In the genomic region with DNA sequence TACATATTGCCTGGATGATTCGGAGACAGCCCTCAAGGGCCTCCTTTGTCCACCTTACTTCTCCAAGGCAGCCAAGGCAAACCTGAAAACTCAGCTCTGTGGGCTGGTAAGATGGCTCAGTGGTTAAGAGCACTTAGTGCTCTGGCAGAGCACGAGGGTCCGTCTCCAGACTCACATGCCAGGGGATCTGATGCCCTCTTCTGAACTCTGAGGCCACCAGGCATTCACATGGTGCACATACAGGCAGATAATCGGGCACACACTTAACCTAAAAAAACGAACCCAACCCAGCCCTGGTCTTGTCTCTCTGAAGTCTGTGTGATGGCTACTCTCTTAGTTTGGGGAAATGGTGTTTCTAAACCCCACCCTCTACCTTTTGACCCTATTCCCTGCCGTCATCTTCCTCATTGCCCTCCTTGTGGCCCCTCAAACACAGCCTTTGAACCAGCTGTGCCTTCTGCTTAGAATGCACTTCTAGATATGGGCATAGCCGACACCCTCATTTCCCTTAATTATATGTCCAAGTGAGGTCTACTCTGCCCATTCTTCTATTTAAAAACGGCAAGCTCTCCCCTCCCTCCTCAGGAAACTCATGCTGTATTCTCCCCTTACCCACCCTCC, we compare ENCODE assay signal across 15 mouse cellular contexts. TPM values are rescaled to one million over a fixed set of nuclear protein-coding genes. Genes with fewer than 3 reads are reported as not detected.
DNase-seq lines count a peak whose midpoint lies in the region; ATAC-seq and TF ChIP-seq lines count a peak whose summit lies in the region.
"Had no signal": no experiment of that assay in that cellular context is flagged by ENCODE, and none has a peak within 500 bp of the region (broad histone marks: within the 10 kb centered on the region; RNA-seq: fewer than 3 reads in every experiment).

No protein-coding gene starts in this region.

- peaks cover 26% of the 10 kb centered on the region for H3K4me1 ChIP-seq in lung, embryonic 15.5 days
- peaks cover 47% of the 10 kb centered on the region for H3K4me1 ChIP-seq in embryonic facial prominence, embryonic 15.5 days
- H3K4me1 ChIP-seq in liver, embryonic 16.5 days (ENCODE audit: control insufficient read depth, low read depth, low read length): peaks cover 70% of the 10 kb centered on the region

- H3K27me3 ChIP-seq in lung, embryonic 15.5 days: no peaks in the 10 kb centered on the region
- no peaks in the 10 kb centered on the region for H3K27me3 ChIP-seq in embryonic facial prominence, embryonic 15.5 days
- H3K27me3 ChIP-seq in liver, embryonic 16.5 days (ENCODE audit: control insufficient read depth, insufficient read depth, low read depth, low read length): no peaks in the 10 kb centered on the region
- H3K27me3 ChIP-seq: Patski had no signal

- WGBS in lung, embryonic 15.5 days: 55% methylated on average over 8 of the region's 8 CpGs
- WGBS in embryonic facial prominence, embryonic 15.5 days: 71% methylated on average over 8 of the region's 8 CpGs
- WGBS in liver, embryonic 16.5 days (ENCODE audit: insufficient replicate concordance): 34% methylated on average over 8 of the region's 8 CpGs

- no peak overlapping the region for H3K4me3 ChIP-seq in gastrocnemius, adult 2 months
- H3K4me3 ChIP-seq in lung, embryonic 15.5 days: no peak overlapping the region
- H3K4me3 ChIP-seq in embryonic facial prominence, embryonic 15.5 days (replicated peaks): no peak overlapping the region
- peak overlapping the region; percentile 69 for H3K4me3 ChIP-seq in liver, embryonic 16.5 days (ENCODE audit: low read depth, low read length)

- intact Hi-C loops in gastrocnemius, adult 2 months (cut with DNase I): loop anchor here (5.0 to 10.0 kb wide), 4 partner anchors 78 to 485 kb away; partner anchors contain the start of genes Mei1, Srebf2 and Tob2
- intact Hi-C loops in gastrocnemius, postnatal 14 days (cut with DNase I; ENCODE audit: low total_unique reads): no loop called here

- no peaks in the 10 kb centered on the region for H3K9me3 ChIP-seq in lung, embryonic 15.5 days
- H3K9me3 ChIP-seq in embryonic facial prominence, embryonic 15.5 days (replicated peaks): no peaks in the 10 kb centered on the region
- H3K9me3 ChIP-seq in liver, embryonic 16.5 days (replicated peaks; ENCODE audit: control insufficient read depth, low read length): no peaks in the 10 kb centered on the region

- peaks cover 16% of the 10 kb centered on the region; the same call in 1 of the 2 replicates for H3K36me3 ChIP-seq in lung, embryonic 15.5 days
- H3K36me3 ChIP-seq in embryonic facial prominence, embryonic 15.5 days: peaks cover 24% of the 10 kb centered on the region
- H3K36me3 ChIP-seq in liver, embryonic 16.5 days (ENCODE audit: control insufficient read depth, insufficient read depth): peaks cover 30% of the 10 kb centered on the region

- no peak for DNase-seq in gastrocnemius, adult 2 months
- no peak for DNase-seq in gastrocnemius, postnatal 10 days
- no peak for DNase-seq in lung, postnatal 14 days
- no peak for DNase-seq in gastrocnemius, postnatal 14 days
- DNase-seq: adrenal gland, postnatal 14 days; B cell, adult 2 months; cerebellum, adult 2 months; gastrocnemius, postnatal 25 days; kidney, adult 11 months; midbrain, embryonic 14.5 days had no signal

- H3K27ac ChIP-seq in gastrocnemius, adult 2 months: peak overlapping the region; percentile 94; the same call in 1 of the 2 replicates
- H3K27ac ChIP-seq in lung, embryonic 15.5 days: no peak overlapping the region
- peak overlapping the region; percentile 85 for H3K27ac ChIP-seq in embryonic facial prominence, embryonic 15.5 days (replicated peaks)
- peak overlapping the region; percentile 100 for H3K27ac ChIP-seq in liver, embryonic 16.5 days (ENCODE audit: low read length)

- 0 out of 2 replicates have a peak overlapping the region, but pooled peaks have one; percentile 2 for H3K4me2 ChIP-seq in lung, embryonic 15.5 days
- H3K4me2 ChIP-seq in embryonic facial prominence, embryonic 15.5 days (replicated peaks): no peak overlapping the region
- peak overlapping the region; percentile 94 for H3K4me2 ChIP-seq in liver, embryonic 16.5 days (ENCODE audit: low read depth, low read length)

- no peak for ATAC-seq in lung, embryonic 15.5 days (ENCODE audit: borderline replicate concordance, extremely low read depth, low FRiP score, low TSS enrichment)
- no peak for ATAC-seq in embryonic facial prominence, embryonic 15.5 days (ENCODE audit: insufficient number of reproducible peaks, low FRiP score, low TSS enrichment, low read depth)
- no peak for ATAC-seq in liver, embryonic 16.5 days (ENCODE audit: low read depth)
- no peak for ATAC-seq in erythroid progenitor cell, adult 5-6 weeks (replicated peaks; ENCODE audit: low FRiP score, poor library complexity, severe bottlenecking)

- no peak overlapping the region for H3K9ac ChIP-seq in lung, embryonic 15.5 days
- no peak overlapping the region for H3K9ac ChIP-seq in embryonic facial prominence, embryonic 15.5 days
- H3K9ac ChIP-seq in liver, embryonic 16.5 days (ENCODE audit: low read depth, low read length): peak overlapping the region; percentile 96

- TF ChIP-seq CTCF in gastrocnemius, adult 2 months (IDR thresholded peaks at IDR 0.05): no peak

RNA-seq across cellular contexts. Expression of gene Smdt1, which starts 1.0 kb away (rescaled TPM):
- total RNA-seq in gastrocnemius, adult 2 months (2021): 100 to 1,000 TPM; 134 to 141 TPM
- total RNA-seq in gastrocnemius, postnatal 10 days (2021): 100 to 1,000 TPM; 143 to 156 TPM
- 235 and 254 TPM in 2 replicates for polyA plus RNA-seq in lung, embryonic 15.5 days (2015; fragmentation: Nextera tagmentation; extraction: Ambion mirVana)
- 264 and 279 TPM in 2 replicates for polyA plus RNA-seq in embryonic facial prominence, embryonic 15.5 days (2015; fragmentation: Nextera tagmentation; extraction: Ambion mirVana)
- 170 and 175 TPM in 2 replicates for polyA plus RNA-seq in liver, embryonic 16.5 days (2015; fragmentation: Nextera tagmentation; extraction: Ambion mirVana)
- 100 to 1,000 TPM; 141 to 147 TPM for total RNA-seq in gastrocnemius, postnatal 14 days (2021)
- 137 and 202 TPM in 2 replicates for total RNA-seq in erythroid progenitor cell, adult 5-6 weeks (2015; ENCODE audit: low replicate concordance)
- 52.8 and 71.0 TPM in 2 replicates for total RNA-seq in erythroid progenitor cell, adult 5-6 weeks (2017; ENCODE audit: low replicate concordance)

RNA-seq across cellular contexts. Expression of gene Pheta2, which starts 1.0 kb away (rescaled TPM):
- under 1 TPM; 0.26 to 0.61 TPM for total RNA-seq in gastrocnemius, adult 2 months (2021)
- total RNA-seq in gastrocnemius, postnatal 10 days (2021): 1 to 10 TPM; 3.0 to 4.9 TPM
- polyA plus RNA-seq in lung, embryonic 15.5 days (2015; fragmentation: Nextera tagmentation; extraction: Ambion mirVana): 15.4 and 16.4 TPM in 2 replicates
- 23.8 and 24.9 TPM in 2 replicates for polyA plus RNA-seq in embryonic facial prominence, embryonic 15.5 days (2015; fragmentation: Nextera tagmentation; extraction: Ambion mirVana)
- polyA plus RNA-seq in liver, embryonic 16.5 days (2015; fragmentation: Nextera tagmentation; extraction: Ambion mirVana): 38.9 and 43.4 TPM in 2 replicates
- 1 to 10 TPM; 2.0 to 2.8 TPM for total RNA-seq in gastrocnemius, postnatal 14 days (2021)
- total RNA-seq in erythroid progenitor cell, adult 5-6 weeks (2015; ENCODE audit: low replicate concordance): 88.4 and 89.0 TPM in 2 replicates
- 85.0 and 97.9 TPM in 2 replicates for total RNA-seq in erythroid progenitor cell, adult 5-6 weeks (2017; ENCODE audit: low replicate concordance)

RNA-seq across cellular contexts. Expression of gene Naga, which starts 1.0 kb away (rescaled TPM):
- total RNA-seq in gastrocnemius, adult 2 months (2021): 10 to 100 TPM; 10.5 to 10.9 TPM
- 10 to 100 TPM; 24.6 to 27.3 TPM for total RNA-seq in gastrocnemius, postnatal 10 days (2021)
- 47.0 and 52.3 TPM in 2 replicates for polyA plus RNA-seq in lung, embryonic 15.5 days (2015; fragmentation: Nextera tagmentation; extraction: Ambion mirVana)
- 64.8 and 65.9 TPM in 2 replicates for polyA plus RNA-seq in embryonic facial prominence, embryonic 15.5 days (2015; fragmentation: Nextera tagmentation; extraction: Ambion mirVana)
- polyA plus RNA-seq in liver, embryonic 16.5 days (2015; fragmentation: Nextera tagmentation; extraction: Ambion mirVana): 48.2 and 51.1 TPM in 2 replicates
- total RNA-seq in gastrocnemius, postnatal 14 days (2021): 10 to 100 TPM; 19.3 to 20.4 TPM
- total RNA-seq in erythroid progenitor cell, adult 5-6 weeks (2015; ENCODE audit: low replicate concordance): 119 and 154 TPM in 2 replicates
- 62.6 and 69.7 TPM in 2 replicates for total RNA-seq in erythroid progenitor cell, adult 5-6 weeks (2017; ENCODE audit: low replicate concordance)

RNA-seq across cellular contexts. Expression of gene Ndufa6, which starts 14.4 kb away (rescaled TPM):
- total RNA-seq in gastrocnemius, adult 2 months (2021): 100 to 1,000 TPM; 464 to 595 TPM
- 100 to 1,000 TPM; 362 to 411 TPM for total RNA-seq in gastrocnemius, postnatal 10 days (2021)
- 276 and 282 TPM in 2 replicates for polyA plus RNA-seq in lung, embryonic 15.5 days (2015; fragmentation: Nextera tagmentation; extraction: Ambion mirVana)
- polyA plus RNA-seq in embryonic facial prominence, embryonic 15.5 days (2015; fragmentation: Nextera tagmentation; extraction: Ambion mirVana): 314 and 320 TPM in 2 replicates
- polyA plus RNA-seq in liver, embryonic 16.5 days (2015; fragmentation: Nextera tagmentation; extraction: Ambion mirVana): 348 and 350 TPM in 2 replicates
- 100 to 1,000 TPM; 417 to 454 TPM for total RNA-seq in gastrocnemius, postnatal 14 days (2021)
- total RNA-seq in erythroid progenitor cell, adult 5-6 weeks (2015; ENCODE audit: low replicate concordance): 91.4 and 203 TPM in 2 replicates
- total RNA-seq in erythroid progenitor cell, adult 5-6 weeks (2017; ENCODE audit: low replicate concordance): 31.5 and 64.6 TPM in 2 replicates

RNA-seq across cellular contexts. Expression of gene Cyp2d22, which starts 40.3 kb away (rescaled TPM):
- 10 to 100 TPM; 13.1 to 16.4 TPM for total RNA-seq in gastrocnemius, adult 2 months (2021)
- 10 to 100 TPM; 10.8 to 14.5 TPM for total RNA-seq in gastrocnemius, postnatal 10 days (2021)
- 6.7 and 9.6 TPM in 2 replicates for polyA plus RNA-seq in lung, embryonic 15.5 days (2015; fragmentation: Nextera tagmentation; extraction: Ambion mirVana)
- 12.2 and 12.3 TPM in 2 replicates for polyA plus RNA-seq in embryonic facial prominence, embryonic 15.5 days (2015; fragmentation: Nextera tagmentation; extraction: Ambion mirVana)
- 20.1 and 20.6 TPM in 2 replicates for polyA plus RNA-seq in liver, embryonic 16.5 days (2015; fragmentation: Nextera tagmentation; extraction: Ambion mirVana)
- 10 to 100 TPM; 11.4 to 12.9 TPM for total RNA-seq in gastrocnemius, postnatal 14 days (2021)
- total RNA-seq in erythroid progenitor cell, adult 5-6 weeks (2015; ENCODE audit: low replicate concordance): not detected in 2 replicates
- total RNA-seq in erythroid progenitor cell, adult 5-6 weeks (2017; ENCODE audit: low replicate concordance): not detected in 2 replicates

Comparison
In these comparisons a context has a peak if more than half of its experiments do, and no peak if none do; other contexts are left out.
1. RNA of gene Pheta2, which starts 1.0 kb away (total RNA-seq): 85.0 to 97.9 TPM in erythroid progenitor cell, adult 5-6 weeks; 3.0 to 4.9 TPM in gastrocnemius, postnatal 10 days, 2.0 to 2.8 TPM in gastrocnemius, postnatal 14 days and 0.26 to 0.61 TPM in gastrocnemius, adult 2 months; every median in the first group is over 10 times any median in the second.